Mouse (Mus musculus): ENCODE measurements around the gene Gtf3c2.

DNA sequence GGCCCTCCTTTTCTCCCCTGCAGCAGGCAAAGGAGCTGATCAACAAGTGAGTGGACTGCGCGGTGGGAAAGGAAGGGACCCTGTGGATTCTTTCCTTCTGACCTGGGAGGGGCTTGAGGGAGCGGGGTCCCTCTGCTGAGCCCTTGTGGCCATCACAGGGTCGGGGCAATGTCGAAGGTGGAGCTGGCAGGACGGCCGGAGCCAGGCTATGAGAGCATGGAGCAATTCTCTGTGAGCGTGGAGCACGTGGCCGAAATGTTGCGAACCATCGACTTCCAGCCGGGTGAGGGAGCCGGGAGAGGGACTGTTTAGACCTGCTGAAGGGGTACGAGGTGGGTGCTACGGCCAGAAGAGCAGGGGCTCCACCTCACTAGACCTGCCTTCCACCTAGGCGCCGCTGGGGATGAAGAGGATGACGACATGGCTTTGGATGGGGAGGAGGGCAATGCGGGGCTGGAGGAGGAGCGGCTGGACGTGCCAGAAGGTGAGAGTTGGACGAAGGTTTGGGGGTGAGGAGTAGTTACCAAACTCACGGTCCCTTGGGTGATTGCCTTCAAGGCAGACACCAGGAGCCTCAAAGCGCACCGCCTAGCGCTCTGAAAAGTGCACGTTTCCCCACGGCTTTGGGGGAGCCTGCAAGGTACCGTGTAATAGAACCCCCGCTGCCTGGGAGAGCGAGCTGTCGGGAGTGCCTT, 43.1 kb downstream of the Gtf3c2 start:
- TF ChIP-seq CTCF (IDR thresholded peaks at IDR 0.05; ENCODE audit: low read depth, low read length) (no peak), GATA1 (IDR thresholded peaks at IDR 0.05; ENCODE audit: borderline replicate concordance, low read length) (no peak), TAL1 (conservative IDR thresholded peaks at IDR 0.05; ENCODE audit: low read depth, low read length) (no peak)
